Mouse (Mus musculus) Muller cell, postnatal 12 days (primary cell): Measurements from ENCODE around the gene Nfkb2.

Experiments used
- DNase-seq: peaks from one replicate; pipeline ENCODE4 v3.0.0-alpha.2; 2015; ENCODE audit errors: inconsistent ontology term

Gene Nfkb2

GRCm38 (mm10) chr19:46308706-46309435 is 4.8 kb downstream of the Nfkb2 start:
- peak; percentile 72 for DNase-seq

- DNase-seq = no peak
Observed at GRCm38 (mm10) chr19:46309651-46310305, 5.7 kb downstream of the Nfkb2 start.

DNA sequence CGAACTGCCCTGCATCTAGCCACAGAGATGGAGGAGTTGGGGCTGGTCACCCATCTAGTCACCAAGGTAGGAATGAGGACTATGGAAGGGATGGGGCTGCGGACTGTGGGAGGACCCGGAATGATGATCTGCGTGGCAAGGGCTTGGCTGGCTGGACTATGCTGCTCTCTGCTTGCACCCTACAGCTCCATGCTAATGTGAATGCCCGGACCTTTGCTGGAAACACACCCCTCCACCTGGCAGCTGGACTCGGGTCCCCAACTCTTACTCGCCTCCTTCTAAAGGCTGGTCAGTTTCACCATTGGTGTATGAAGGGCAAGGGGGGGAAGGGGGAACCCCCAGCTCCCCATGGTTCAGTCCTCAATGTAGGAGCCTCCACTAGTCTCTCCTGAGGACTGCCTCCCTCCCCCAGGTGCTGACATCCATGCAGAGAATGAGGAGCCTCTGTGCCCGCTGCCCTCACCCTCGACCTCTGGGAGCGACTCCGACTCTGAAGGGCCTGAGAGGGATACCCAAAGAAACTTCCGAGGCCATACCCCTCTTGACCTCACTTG is 6.3 kb downstream of the Nfkb2 start:
- no peak for DNase-seq

GRCm38 (mm10) chr19:46311341-46311740 is 7.2 kb downstream of the Nfkb2 start:
- DNase-seq = no peak

- no peak for DNase-seq
Observed at GRCm38 (mm10) chr19:46312566-46312965, 8.4 kb downstream of the Nfkb2 start.

GRCm38 (mm10) chr19:46313116-46313515 is 9.0 kb downstream of the Nfkb2 start:
- DNase-seq = no peak

GRCm38 (mm10) chr19:46313591-46313990 is 9.5 kb downstream of the Nfkb2 start:
- DNase-seq = no peak

DNA sequence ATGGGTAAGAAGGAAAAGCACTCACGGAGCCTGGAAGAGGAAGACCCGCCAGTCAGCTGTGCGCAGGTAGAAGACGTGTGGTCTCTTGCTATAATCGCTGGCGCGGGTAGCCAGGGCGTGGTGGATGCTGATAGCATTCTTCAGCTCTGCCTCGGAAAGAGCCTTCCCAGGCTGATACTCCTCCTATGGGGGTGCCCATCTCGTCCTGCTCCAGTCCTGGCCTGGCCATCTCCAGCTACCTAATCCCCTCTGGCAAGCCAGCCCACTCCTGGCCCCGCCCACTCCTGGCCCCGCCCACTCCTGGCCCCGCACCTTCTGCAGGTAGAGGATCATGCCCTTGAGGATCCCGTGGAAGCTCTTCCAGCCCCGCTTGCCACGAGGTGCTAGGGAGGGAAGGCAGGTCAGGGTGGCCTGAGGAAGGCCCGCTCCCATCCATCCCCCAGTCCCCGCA is 10.1 kb downstream of the Nfkb2 start:
- no peak for DNase-seq

GRCm38 (mm10) chr19:46314872-46315742 is 11.0 kb downstream of the Nfkb2 start:
- no peak for DNase-seq

DNA sequence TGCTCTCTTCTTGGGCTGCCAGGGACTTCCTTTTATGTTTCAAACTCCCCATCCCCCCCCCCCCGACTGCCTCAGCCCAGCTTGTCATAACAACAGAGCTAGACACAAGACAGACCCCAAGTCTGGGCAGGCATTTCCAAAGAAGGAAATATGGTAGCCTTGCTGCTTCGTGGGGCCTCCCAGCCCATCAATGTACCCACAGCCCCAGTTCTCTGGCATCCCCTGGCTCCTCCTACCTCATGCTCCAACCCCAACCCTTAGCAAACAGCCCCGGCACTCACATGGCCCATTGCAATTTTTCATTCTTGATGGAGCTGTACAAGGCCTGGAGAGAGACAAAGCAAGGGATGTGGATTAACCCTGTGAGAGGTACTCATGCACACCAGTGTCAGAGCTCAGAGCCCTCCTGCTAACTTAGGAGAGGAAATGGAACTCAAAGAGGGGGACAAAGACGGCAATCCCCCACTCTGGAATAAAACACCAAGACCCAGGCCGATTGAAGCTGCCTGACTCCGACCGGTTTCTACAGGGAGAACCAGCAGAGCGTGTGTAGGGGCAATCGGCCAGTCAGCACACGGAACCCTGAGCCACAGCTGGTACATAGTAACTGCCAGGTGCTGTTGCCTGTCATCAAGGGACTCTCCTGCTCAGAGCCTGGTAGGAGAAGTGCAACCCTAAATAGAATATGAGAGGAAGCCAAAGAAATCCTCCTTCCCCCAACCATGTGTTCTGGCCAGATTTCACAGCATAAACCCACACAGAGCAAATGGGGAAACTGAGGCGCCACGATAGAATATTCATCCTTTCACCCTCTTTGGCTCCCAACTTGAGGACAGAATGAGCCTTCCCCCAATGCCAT is 11.9 kb downstream of the Nfkb2 start:
- no peak for DNase-seq

- DNase-seq = no peak
Observed at GRCm38 (mm10) chr19:46316846-46317545, 12.9 kb downstream of the Nfkb2 start.

GRCm38 (mm10) chr19:46317546-46317885 is 13.4 kb downstream of the Nfkb2 start:
- DNase-seq = no peak

GRCm38 (mm10) chr19:46318031-46318471 is 13.9 kb downstream of the Nfkb2 start:
- no peak for DNase-seq

DNA sequence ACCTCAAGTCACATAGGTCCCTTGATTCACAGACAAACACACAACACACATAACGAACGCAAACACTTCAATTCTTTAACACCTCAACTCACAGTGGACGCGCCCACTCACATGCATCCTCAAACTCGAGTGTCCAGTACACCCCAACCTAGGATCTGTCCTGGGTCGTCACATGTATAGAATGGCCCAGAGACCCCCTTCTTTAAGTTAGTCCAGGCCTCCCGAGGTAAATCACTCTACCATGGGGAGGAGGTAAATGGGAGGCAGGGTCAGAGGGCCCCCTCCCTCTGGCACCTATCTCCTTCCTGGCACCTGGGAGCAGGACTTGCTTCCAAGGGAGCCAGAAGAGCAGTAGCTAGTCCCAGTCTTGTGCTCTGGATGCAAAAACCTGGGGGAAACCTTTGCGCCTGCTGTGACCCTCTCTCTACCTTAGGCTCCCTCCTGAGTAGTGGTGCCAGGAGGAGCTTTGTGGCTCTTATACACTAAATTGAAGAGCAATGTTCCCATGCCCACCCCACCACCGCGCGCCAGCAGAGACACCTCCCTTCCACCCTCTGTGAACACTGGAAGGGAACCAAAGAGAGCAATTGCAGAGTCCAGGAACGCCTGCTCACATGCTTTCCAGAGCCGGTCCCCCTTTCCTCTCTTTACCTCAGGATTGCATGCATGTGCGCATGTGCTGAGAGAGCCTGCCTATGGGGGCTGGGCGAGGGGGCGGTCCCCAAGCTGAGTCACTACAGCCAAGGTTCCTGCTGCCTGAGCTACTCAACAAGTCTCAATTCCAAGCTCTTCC is 14.7 kb downstream of the Nfkb2 start:
- DNase-seq = peak; percentile 81

- DNase-seq = no peak
Observed at GRCm38 (mm10) chr19:46320076-46320785, 16.1 kb downstream of the Nfkb2 start.

DNA sequence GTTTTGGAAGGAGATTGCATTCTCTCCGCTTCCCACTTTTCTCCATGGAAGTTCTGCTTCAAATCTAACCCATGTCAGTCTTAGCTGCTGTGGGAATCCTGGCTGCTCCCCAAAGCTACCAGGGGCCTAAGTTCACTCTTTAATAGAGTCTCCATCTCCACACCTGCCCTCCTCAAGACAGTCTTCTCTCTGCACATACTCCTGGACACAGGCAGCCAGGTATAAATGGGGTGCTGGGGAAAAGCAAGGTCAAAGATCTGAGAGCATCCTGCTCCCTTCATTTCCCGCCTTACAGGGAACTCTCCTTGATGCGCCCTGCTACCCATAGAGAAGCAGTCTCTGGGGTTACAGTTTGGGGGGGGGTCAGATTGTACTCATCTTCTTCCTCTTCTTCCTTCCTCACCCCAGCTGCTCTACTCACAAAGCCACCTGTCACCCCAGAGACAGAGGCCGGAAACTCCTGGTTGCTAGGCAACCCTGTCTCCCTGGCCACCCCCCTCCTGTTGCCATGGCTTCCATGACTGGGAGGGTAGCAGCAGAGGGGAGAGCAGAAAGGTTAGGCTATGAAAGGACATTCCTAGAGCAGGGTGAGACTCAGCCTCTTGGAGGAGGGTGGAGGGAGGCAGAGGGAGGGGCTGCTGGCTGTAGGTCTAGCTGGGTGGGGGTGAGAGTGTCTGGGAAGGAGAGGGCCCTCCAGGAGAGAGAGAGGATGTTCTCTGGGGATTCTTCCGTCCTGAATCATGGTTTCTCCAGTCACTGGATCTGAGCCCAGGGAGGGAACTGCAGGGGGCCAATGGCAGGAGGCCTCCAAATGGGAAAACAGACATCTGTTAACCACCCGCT is 17.2 kb downstream of the Nfkb2 start:
- peak; percentile 69 for DNase-seq

GRCm38 (mm10) chr19:46322144-46322995 is 18.2 kb downstream of the Nfkb2 start:
- no peak for DNase-seq
